Mouse (Mus musculus) intestine, postnatal 0 days (tissue): ENCODE results near the gene Gap43. TPM values are rescaled to one million over a fixed set of nuclear protein-coding genes. Genes with fewer than 3 reads are reported as not detected.

ENCODE experiments used
- ATAC-seq: fragments of 200-750 bp; cut with Nextera tagmentation; 2 replicates; pipeline ENCODE4 v1.8.0; 2017; ENCODE audit warnings: mild to moderate bottlenecking, moderate TSS enrichment, moderate library complexity
- H3K27ac ChIP-seq: fragments of 300-500 bp; sonication (generic); 2 replicates; pipeline ENCODE4 v1.5.1; 2014; ENCODE audit warnings: mild to moderate bottlenecking, low read depth, low read length, moderate library complexity
- H3K27me3 ChIP-seq: fragments of 300-500 bp; sonication (generic); replicated peaks from 2 replicates; pipeline ENCODE4 v1.6.1; 2014; ENCODE audit warnings: low read length, mixed read lengths; ENCODE audit not compliant: control insufficient read depth, insufficient read depth
- H3K36me3 ChIP-seq: fragments of 300-500 bp; sonication (generic); 2 replicates; pipeline ENCODE4 v1.6.1; 2014; ENCODE audit warnings: mild to moderate bottlenecking, moderate library complexity; ENCODE audit not compliant: control insufficient read depth, insufficient read depth
- H3K4me1 ChIP-seq: fragments of 300-500 bp; sonication (generic); replicated peaks from 2 replicates; pipeline ENCODE4 v1.6.1; 2014; ENCODE audit warnings: antibody characterized with exemption, low read length, mixed read lengths; ENCODE audit not compliant: control insufficient read depth, insufficient read depth
- H3K4me2 ChIP-seq: fragments of 300-500 bp; sonication (generic); replicated peaks from 2 replicates; pipeline ENCODE4 v1.6.1; 2014; ENCODE audit warnings: low read depth, mild to moderate bottlenecking, moderate library complexity
- H3K4me3 ChIP-seq: fragments of 300-500 bp; sonication (generic); 2 replicates; pipeline ENCODE4 v1.5.1; 2014; ENCODE audit warnings: low read depth, low read length
- H3K9ac ChIP-seq: fragments of 300-500 bp; sonication (generic); 2 replicates; pipeline ENCODE4 v1.6.1; 2014; ENCODE audit warnings: mild to moderate bottlenecking, low read depth, low read length
- H3K9me3 ChIP-seq: fragments of 300-500 bp; sonication (generic); 2 replicates; pipeline ENCODE4 v1.6.1; 2016; ENCODE audit warnings: mixed run types; ENCODE audit not compliant: control insufficient read depth
- CTCF ChIP-seq: sonication (generic); IDR thresholded peaks from 2 replicates; pipeline ENCODE4 v1.5.1; 2016; ENCODE audit warnings: low read depth, mild to moderate bottlenecking, control low read depth, antibody characterized with exemption, moderate library complexity
- WGBS: fragments of 180-500 bp; shearing (Covaris S2); extraction: QIAGEN DNeasy Blood & Tissue Kit; methylation state at CpG from one replicate; pipeline ENCODE4 v1.1.7; 2014; 5-methylcytosine and 5-hydroxymethylcytosine counted together
- polyA plus RNA-seq: library from polyadenylated mRNA; unstranded; fragments of >200 nt; fragmentation: Nextera tagmentation; extraction: Ambion mirVana; gene quantifications from 2 replicates; pipeline ENCODE4 v1.2.1, GENCODE M21; 2015

Gene Gap43
- polyA plus RNA-seq, 1 experiment from 2014 or later = 39.6 TPM

DNA sequence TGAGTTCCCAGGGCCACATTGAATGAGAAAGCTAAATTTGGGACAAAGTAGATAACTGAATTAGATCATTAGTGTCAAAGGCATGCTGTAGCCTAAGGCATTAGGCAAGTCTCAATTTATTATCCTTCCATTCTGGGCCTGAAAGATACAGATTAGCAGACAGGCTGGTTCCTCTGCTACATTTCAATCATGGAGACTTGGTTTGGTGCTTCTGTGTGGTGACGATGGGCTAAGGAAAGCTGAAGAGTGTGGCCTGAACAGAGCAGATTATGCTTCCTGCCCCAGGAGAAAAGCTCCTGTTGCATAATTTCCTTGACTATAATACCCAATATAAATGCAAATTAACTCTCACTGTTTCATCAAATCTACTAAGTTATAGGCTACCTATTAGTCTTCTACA lies 31.7 kb downstream of the Gap43 start:
- Histone ChIP-seq H3K9ac (no peak overlapping the region), H3K27ac (no peak overlapping the region), H3K4me2 (no peak overlapping the region), H3K4me3 (no peak overlapping the region), H3K9me3 (no peaks in the 10 kb centered on the region), H3K36me3 (no peaks in the 10 kb centered on the region), H3K27me3 (no peaks in the 10 kb centered on the region), H3K4me1 (no peaks in the 10 kb centered on the region)
- TF ChIP-seq CTCF = no peak
- 77% methylated on average over 1 of the region's 1 CpGs for WGBS
- no peak for ATAC-seq

DNA sequence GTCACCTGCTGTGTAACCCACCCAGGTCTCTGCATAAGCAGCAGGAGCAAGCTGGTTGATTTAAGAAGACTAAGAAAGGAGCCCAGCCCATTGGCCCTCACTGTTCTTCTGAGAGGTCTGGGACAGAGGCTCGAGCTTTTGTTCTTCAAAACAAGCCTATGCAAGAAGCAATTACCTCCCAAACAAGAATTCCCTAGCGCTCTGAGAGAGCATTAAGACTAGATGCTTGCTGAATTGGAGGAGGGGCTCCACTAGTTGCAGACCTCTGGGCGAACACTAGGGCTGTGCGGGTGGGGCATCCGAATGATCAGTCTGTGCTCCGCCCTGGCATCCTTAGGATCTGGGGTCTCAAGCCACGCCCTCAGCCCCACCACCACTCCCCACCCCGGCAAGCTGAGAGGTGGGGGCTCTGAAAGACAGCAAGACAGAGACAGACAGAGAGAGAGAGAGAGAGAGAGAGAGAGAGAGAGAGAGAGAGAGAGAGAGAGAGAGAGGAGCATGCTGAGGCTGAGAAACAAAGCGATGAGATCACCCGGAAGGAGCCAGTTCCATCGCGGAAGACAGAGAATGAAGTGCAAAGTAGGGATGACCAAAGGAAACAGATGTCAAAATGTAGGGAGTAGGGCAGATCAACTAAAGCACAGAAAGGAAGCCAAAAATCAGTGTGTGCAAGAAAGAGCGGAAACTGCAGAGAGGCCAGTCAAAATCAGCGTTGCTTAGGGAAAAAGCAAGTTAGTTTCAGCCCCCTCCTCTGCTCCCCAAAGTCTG lies 34.3 kb downstream of the Gap43 start:
- H3K4me1 ChIP-seq = no peaks in the 10 kb centered on the region
- no peak overlapping the region for H3K9ac ChIP-seq
- no peaks in the 10 kb centered on the region for H3K27me3 ChIP-seq
- 8% methylated on average over 14 of the region's 14 CpGs for whole genome bisulfite sequencing
- H3K36me3 ChIP-seq = no peaks in the 10 kb centered on the region
- H3K4me2 ChIP-seq = peak overlapping the region; percentile 44
- peak; percentile 41; the same call in 1 of the 2 replicates for TF ChIP-seq CTCF
- ATAC-seq = peak; percentile 38; the same call in 1 of the 2 replicates
- no peaks in the 10 kb centered on the region for H3K9me3 ChIP-seq
- no peak overlapping the region for H3K27ac ChIP-seq
- peak overlapping the region; percentile 13; the same call in 1 of the 2 replicates for H3K4me3 ChIP-seq

DNA sequence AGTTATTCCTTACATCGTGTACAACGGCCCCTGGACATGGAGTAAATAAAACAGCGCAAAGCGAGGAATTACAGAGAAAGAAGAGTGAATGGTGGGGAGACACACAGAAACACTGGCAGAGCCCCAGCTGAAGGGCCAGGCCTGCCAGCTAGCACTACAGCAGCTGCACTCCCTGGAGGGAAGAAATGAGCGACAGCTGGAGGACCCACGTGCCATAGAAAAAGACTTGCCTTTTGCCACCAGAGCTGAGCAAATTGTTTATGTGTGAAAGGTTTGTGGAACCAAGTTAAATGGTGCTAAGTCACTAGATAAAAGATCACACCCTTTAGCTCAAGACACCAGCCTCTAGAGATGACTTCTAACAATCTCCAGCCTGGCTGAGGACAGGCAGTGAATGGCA lies 37.0 kb downstream of the Gap43 start:
- no peak for TF ChIP-seq CTCF
- WGBS = 64% methylated on average over 6 of the region's 6 CpGs
- Histone ChIP-seq H3K27ac (no peak overlapping the region), H3K4me1 (no peaks in the 10 kb centered on the region), H3K36me3 (no peaks in the 10 kb centered on the region), H3K4me3 (no peak overlapping the region), H3K4me2 (no peak overlapping the region), H3K27me3 (no peaks in the 10 kb centered on the region), H3K9ac (no peak overlapping the region), H3K9me3 (no peaks in the 10 kb centered on the region)
- no peak for ATAC-seq

- ATAC-seq = no peak
- Histone ChIP-seq H3K9ac (no peak overlapping the region), H3K9me3 (no peaks in the 10 kb centered on the region), H3K4me2 (no peak overlapping the region), H3K4me1 (no peaks in the 10 kb centered on the region), H3K27me3 (no peaks in the 10 kb centered on the region), H3K27ac (no peak overlapping the region), H3K4me3 (no peak overlapping the region), H3K36me3 (no peaks in the 10 kb centered on the region)
- 66% methylated on average over 5 of the region's 5 CpGs for WGBS
- no peak for TF ChIP-seq CTCF
Measured at GRCm38 (mm10) chr16:42294481-42294880, 46.0 kb downstream of the Gap43 start.

- 88% methylated on average over 2 of the region's 2 CpGs for WGBS
- TF ChIP-seq CTCF = no peak
- no peaks in the 10 kb centered on the region for H3K4me1 ChIP-seq
- no peak for ATAC-seq
- no peak overlapping the region for H3K27ac ChIP-seq
- H3K9me3 ChIP-seq = no peaks in the 10 kb centered on the region
- H3K9ac ChIP-seq = no peak overlapping the region
- H3K27me3 ChIP-seq = no peaks in the 10 kb centered on the region
- H3K4me2 ChIP-seq = no peak overlapping the region
- no peak overlapping the region for H3K4me3 ChIP-seq
- no peaks in the 10 kb centered on the region for H3K36me3 ChIP-seq
Measured at GRCm38 (mm10) chr16:42294056-42294455, 46.4 kb downstream of the Gap43 start.

- no peak overlapping the region for H3K4me3 ChIP-seq
- ATAC-seq = no peak
- no peaks in the 10 kb centered on the region for H3K27me3 ChIP-seq
- H3K27ac ChIP-seq = no peak overlapping the region
- no peaks in the 10 kb centered on the region for H3K4me1 ChIP-seq
- no peak overlapping the region for H3K9ac ChIP-seq
- no peak for TF ChIP-seq CTCF
- H3K9me3 ChIP-seq = no peaks in the 10 kb centered on the region
- no peaks in the 10 kb centered on the region for H3K36me3 ChIP-seq
- no peak overlapping the region for H3K4me2 ChIP-seq
- 65% methylated on average over 8 of the region's 8 CpGs for WGBS
Measured at GRCm38 (mm10) chr16:42291572-42291971, 48.9 kb downstream of the Gap43 start.
